Mouse (Mus musculus): ENCODE measurements around the gene Creb5.

GRCm38 (mm10) chr6:53541798-53542197, 254.7 kb downstream of the Creb5 start:
- TF ChIP-seq POLR2A (IDR thresholded peaks at IDR 0.05; ENCODE audit: insufficient read depth, low read length) (no peak), CTCF (IDR thresholded peaks at IDR 0.05; ENCODE audit: low read depth, low read length) (no peak), EP300 (IDR thresholded peaks at IDR 0.05; ENCODE audit: insufficient read depth, low read depth, low read length) (no peak)

Data from ES-Bruce4 (cell line).